17 mouse cellular contexts compared by ENCODE assay signal in the genomic region with DNA sequence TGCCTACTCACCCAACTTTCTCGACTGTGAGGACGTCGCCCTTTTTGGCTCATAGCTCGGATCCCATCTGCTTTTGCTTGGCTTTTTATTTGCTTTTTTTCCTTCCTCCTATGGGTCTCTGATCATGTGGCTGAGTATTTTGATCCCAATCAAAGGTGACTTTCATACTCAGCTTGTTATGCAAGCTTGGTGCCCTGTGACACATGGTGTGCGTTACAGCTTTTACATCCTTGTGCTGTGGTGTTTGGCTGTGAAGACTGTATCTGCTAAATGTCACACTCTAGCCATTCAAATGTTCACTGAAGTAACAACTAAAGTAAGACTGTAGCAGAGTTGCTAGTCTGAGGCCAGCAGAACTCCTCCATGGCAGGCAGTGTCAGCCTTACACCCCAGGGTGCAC.
DNase-seq lines count a peak whose midpoint lies in the region; ATAC-seq and TF ChIP-seq lines count a peak whose summit lies in the region.
"Had no signal": no experiment of that assay in that cellular context is flagged by ENCODE, and none has a peak within 500 bp of the region (broad histone marks: within the 10 kb centered on the region; RNA-seq: fewer than 3 reads in every experiment).

No protein-coding gene starts in this region.

- intact Hi-C loops in gastrocnemius, postnatal 14 days (cut with DNase I; ENCODE audit: low total_unique reads) = no loop called here

- WGBS in kidney, adult 2 months = 46% methylated on average over 5 of the region's 5 CpGs
- 28% methylated on average over 5 of the region's 5 CpGs for WGBS in embryonic facial prominence, embryonic 13.5 days
- WGBS in thymus, adult 2 months = 87% methylated on average over 5 of the region's 5 CpGs

- no peak for TF ChIP-seq CTCF in kidney, adult 2 months (conservative IDR thresholded peaks at IDR 0.05; ENCODE audit: insufficient read depth, insufficient read length, low read depth, low read length)
- TF ChIP-seq CTCF in thymus, adult 2 months (IDR thresholded peaks at IDR 0.05; ENCODE audit: borderline replicate concordance, control insufficient read depth, extremely low read depth, insufficient read depth, low read length, poor library complexity) = no peak

- no peaks in the 10 kb centered on the region for H3K9me3 ChIP-seq in embryonic facial prominence, embryonic 13.5 days
- H3K9me3 ChIP-seq: liver, embryonic 15.5 days; neural tube, embryonic 12.5 days had no signal

- no peak overlapping the region for H3K4me2 ChIP-seq in embryonic facial prominence, embryonic 13.5 days
- H3K4me2 ChIP-seq: liver, embryonic 15.5 days; neural tube, embryonic 12.5 days had no signal

- no peak for ATAC-seq in embryonic facial prominence, embryonic 13.5 days (ENCODE audit: insufficient number of reproducible peaks, insufficient read depth, low FRiP score, low TSS enrichment, low read depth)
- ATAC-seq: activated CD4-positive, CD25-positive, alpha-beta regulatory T cell, adult 4 months; intestine, postnatal 0 days had no signal

- H3K36me3 ChIP-seq in kidney, adult 2 months (ENCODE audit: control insufficient read depth, insufficient read depth, low read length) = no peaks in the 10 kb centered on the region
- no peaks in the 10 kb centered on the region for H3K36me3 ChIP-seq in embryonic facial prominence, embryonic 13.5 days
- no peaks in the 10 kb centered on the region for H3K36me3 ChIP-seq in thymus, adult 2 months (ENCODE audit: control insufficient read depth, insufficient read depth, low read length)
- H3K36me3 ChIP-seq: liver, embryonic 15.5 days; neural tube, embryonic 12.5 days had no signal

- TF ChIP-seq POLR2A in kidney, adult 2 months (IDR thresholded peaks at IDR 0.05; ENCODE audit: low read depth, low read length) = no peak
- no peak for TF ChIP-seq POLR2A in thymus, adult 2 months (IDR thresholded peaks at IDR 0.05; ENCODE audit: control insufficient read depth, extremely low read depth, insufficient read depth, low read length, poor library complexity)

- peaks cover 3% of the 10 kb centered on the region; the same call in 1 of the 2 replicates for H3K4me1 ChIP-seq in kidney, adult 2 months (ENCODE audit: control insufficient read depth, insufficient read depth, low read length)
- H3K4me1 ChIP-seq in embryonic facial prominence, embryonic 13.5 days = peaks cover 35% of the 10 kb centered on the region
- H3K4me1 ChIP-seq in thymus, adult 2 months (replicated peaks; ENCODE audit: control insufficient read depth, insufficient read depth, low read length) = peaks cover 5% of the 10 kb centered on the region
- H3K4me1 ChIP-seq: neural tube, embryonic 12.5 days had no signal

- no peak overlapping the region for H3K4me3 ChIP-seq in kidney, adult 2 months (ENCODE audit: insufficient read depth, low read depth, low read length)
- H3K4me3 ChIP-seq in embryonic facial prominence, embryonic 13.5 days = no peak overlapping the region
- no peak overlapping the region for H3K4me3 ChIP-seq in thymus, adult 2 months (ENCODE audit: control insufficient read depth, insufficient read depth, low read length)
- H3K4me3 ChIP-seq: erythroblast, embryonic 14.5 days; liver, embryonic 15.5 days; neural tube, embryonic 12.5 days had no signal

- no peak overlapping the region for H3K9ac ChIP-seq in embryonic facial prominence, embryonic 13.5 days
- H3K9ac ChIP-seq: liver, embryonic 15.5 days; neural tube, embryonic 12.5 days had no signal

- no peaks in the 10 kb centered on the region for H3K27me3 ChIP-seq in kidney, adult 2 months (replicated peaks; ENCODE audit: control insufficient read depth, insufficient read depth, low read length)
- H3K27me3 ChIP-seq in embryonic facial prominence, embryonic 13.5 days = no peaks in the 10 kb centered on the region
- no peaks in the 10 kb centered on the region for H3K27me3 ChIP-seq in thymus, adult 2 months (ENCODE audit: control insufficient read depth, insufficient read depth, low read length)
- H3K27me3 ChIP-seq: liver, embryonic 15.5 days; neural tube, embryonic 12.5 days had no signal

- DNase-seq in gastrocnemius, adult 18-20 months (ENCODE audit: low spot score) = peak; percentile 31
- DNase-seq in gastrocnemius, postnatal 14 days = no peak
- peak; percentile 33 for DNase-seq in kidney, adult 2 months
- DNase-seq in kidney, postnatal 25 days = no peak
- DNase-seq in NIH3T3 (ENCODE audit: low read depth) = peak; percentile 70
- no peak for DNase-seq in adrenal gland, postnatal 25 days
- no peak for DNase-seq in thymus, adult 2 months
- DNase-seq: lung, postnatal 4 days; spleen, adult 18-20 months; thymus, postnatal 4 days had no signal

- peak overlapping the region; percentile 65; the same call in 1 of the 2 replicates for H3K27ac ChIP-seq in kidney, adult 2 months (ENCODE audit: insufficient read depth, low read depth, low read length)
- peak overlapping the region; percentile 58 for H3K27ac ChIP-seq in embryonic facial prominence, embryonic 13.5 days
- no peak overlapping the region for H3K27ac ChIP-seq in thymus, adult 2 months (ENCODE audit: control insufficient read depth, insufficient read depth, low read length)
- H3K27ac ChIP-seq: liver, embryonic 15.5 days; neural tube, embryonic 12.5 days; stomach, postnatal 0 days had no signal

Comparison
In these comparisons a context has a peak if more than half of its experiments do, and no peak if none do; other contexts are left out.
1. DNase-seq: peak in gastrocnemius, adult 18-20 months (single experiment), kidney, adult 2 months (single experiment) and NIH3T3 (single experiment); none in gastrocnemius, postnatal 14 days (single experiment), kidney, postnatal 25 days (0 of 2), adrenal gland, postnatal 25 days (single experiment) and thymus, adult 2 months (single experiment).